Mouse (Mus musculus): ENCODE data around the gene Tet3. TPM values are rescaled to one million over a fixed set of nuclear protein-coding genes. Genes with fewer than 3 reads are reported as not detected.
"Not testable (repeated sequence)": the region's sequence is repeated elsewhere in the genome, so short reads cannot be mapped to it uniquely, and the experiment has no call there.

Tet3 gene
- total RNA-seq, 2 experiments from 2014 or later, result 69.2 to 83.9 TPM

GRCm38 (mm10) chr6:83345285-83345684, 113.6 kb downstream of the Tet3 start:
- not testable (repeated sequence) for DNase-seq (ENCODE audit: extremely low spot score in 1 of 2, low spot score in 1 of 2)

GRCm38 (mm10) chr6:83342957-83343356, 115.9 kb downstream of the Tet3 start:
- no peak for DNase-seq (ENCODE audit: extremely low spot score in 1 of 2, low spot score in 1 of 2)

GRCm38 (mm10) chr6:83341387-83341786, 117.5 kb downstream of the Tet3 start:
- DNase-seq (ENCODE audit: extremely low spot score in 1 of 2, low spot score in 1 of 2), result no peak

- no peak for DNase-seq (ENCODE audit: extremely low spot score in 1 of 2, low spot score in 1 of 2)
Measured at GRCm38 (mm10) chr6:83327591-83328190, 131.2 kb downstream of the Tet3 start.

GRCm38 (mm10) chr6:83326761-83327160, 132.1 kb downstream of the Tet3 start:
- no peak for DNase-seq (ENCODE audit: extremely low spot score in 1 of 2, low spot score in 1 of 2)

- DNase-seq (ENCODE audit: extremely low spot score in 1 of 2, low spot score in 1 of 2), result no peak
Measured at GRCm38 (mm10) chr6:83326394-83326736, 132.5 kb downstream of the Tet3 start.

- peak; percentile 86 to 88 for DNase-seq (ENCODE audit: extremely low spot score in 1 of 2, low spot score in 1 of 2)
Measured at GRCm38 (mm10) chr6:83325525-83326393, 133.1 kb downstream of the Tet3 start, which contains the start of the genes Mthfd2 and Mob1a. Gene Mthfd2 (minus strand): TSS chr6:83325908. Gene Mob1a (plus strand): TSS chr6:83326016.

GRCm38 (mm10) chr6:83323652-83324419, 135.0 kb downstream of the Tet3 start:
- DNase-seq (ENCODE audit: extremely low spot score in 1 of 2, low spot score in 1 of 2), result no peak

GRCm38 (mm10) chr6:83322794-83323193, 136.1 kb downstream of the Tet3 start:
- no peak for DNase-seq (ENCODE audit: extremely low spot score in 1 of 2, low spot score in 1 of 2)

- no peak for DNase-seq (ENCODE audit: extremely low spot score in 1 of 2, low spot score in 1 of 2)
Measured at GRCm38 (mm10) chr6:83321927-83322326, 137.0 kb downstream of the Tet3 start.

- peak; percentile 77 to 80 for DNase-seq (ENCODE audit: extremely low spot score in 1 of 2, low spot score in 1 of 2)
Measured at GRCm38 (mm10) chr6:83317108-83317741, 141.7 kb downstream of the Tet3 start.

GRCm38 (mm10) chr6:83316022-83316421, 142.9 kb downstream of the Tet3 start:
- DNase-seq (ENCODE audit: extremely low spot score in 1 of 2, low spot score in 1 of 2), result no peak

- no peak for DNase-seq (ENCODE audit: extremely low spot score in 1 of 2, low spot score in 1 of 2)
Measured at GRCm38 (mm10) chr6:83315293-83315692, 143.6 kb downstream of the Tet3 start.

- no peak for DNase-seq (ENCODE audit: extremely low spot score in 1 of 2, low spot score in 1 of 2)
Measured at GRCm38 (mm10) chr6:83312514-83312913, 146.4 kb downstream of the Tet3 start.

Small RNAs within 50 kb of the gene (microRNA-seq; reads per million reads assigned to microRNA genes)
- 0 reads per million in 2 experiments for gene Mir6374

Other genes starting within 250 kb of the Tet3 start
- under 1 TPM; 0.30 to 0.66 TPM for gene Slc4a5, start 239.3 kb downstream of the Tet3 start, total RNA-seq (2021)
- gene Mthfd2, start 133.2 kb downstream of the Tet3 start, total RNA-seq (2021), result 1 to 10 TPM; 5.3 to 7.2 TPM
- 10 to 100 TPM; 19.3 to 19.5 TPM for gene Mob1a, start 133.1 kb downstream of the Tet3 start, total RNA-seq (2021)
- gene Bola3, start 109.9 kb downstream of the Tet3 start, total RNA-seq (2021), result 10 to 100 TPM; 49.2 to 51.6 TPM
- gene Dguok, start 47.9 kb upstream of the Tet3 start, total RNA-seq (2021), result 10 to 100 TPM; 29.2 to 32.0 TPM
- gene Actg2, start 77.2 kb upstream of the Tet3 start, total RNA-seq (2021), result not detected
- gene Stambp, start 113.6 kb upstream of the Tet3 start, total RNA-seq (2021), result 10 to 100 TPM; 34.3 to 35.6 TPM
- not detected for gene Clec4f, start 197.1 kb upstream of the Tet3 start, total RNA-seq (2021)
- not detected for gene Cd207, start 218.8 kb upstream of the Tet3 start, total RNA-seq (2021)